Mouse (Mus musculus) naive thymus-derived CD4-positive, alpha-beta T cell, adult 2 months (primary cell): ENCODE results near the gene Hs2st1.

Source experiments
- DNase-seq: peaks from one replicate; pipeline ENCODE4 v3.0.0-alpha.2; 2011; ENCODE audit warnings: low read depth

The Hs2st1 gene

GRCm38 (mm10) chr3:144436076-144436475 lies 133.9 kb downstream of the Hs2st1 start:
- DNase-seq = no peak

DNA sequence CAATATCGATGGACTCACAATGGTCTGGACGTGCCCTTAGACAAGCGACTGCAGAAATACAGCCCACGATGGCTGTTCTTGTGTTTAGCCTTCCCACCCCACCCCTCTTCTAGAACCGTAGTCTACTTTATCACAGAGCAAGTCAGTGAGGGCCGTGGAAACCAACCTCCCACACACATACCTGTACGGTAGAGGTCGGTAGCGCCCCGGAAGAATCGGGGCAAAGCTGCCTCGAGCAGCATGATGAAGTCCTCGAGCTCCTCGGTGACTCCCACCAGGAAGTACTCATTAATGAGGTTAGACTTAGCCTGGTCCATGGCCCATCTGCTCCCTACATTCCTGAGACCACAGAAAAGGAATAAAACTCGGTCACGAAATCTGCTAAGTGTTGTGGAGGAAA lies 134.7 kb downstream of the Hs2st1 start:
- DNase-seq = no peak

GRCm38 (mm10) chr3:144434276-144434675 lies 135.7 kb downstream of the Hs2st1 start:
- no peak for DNase-seq

DNA sequence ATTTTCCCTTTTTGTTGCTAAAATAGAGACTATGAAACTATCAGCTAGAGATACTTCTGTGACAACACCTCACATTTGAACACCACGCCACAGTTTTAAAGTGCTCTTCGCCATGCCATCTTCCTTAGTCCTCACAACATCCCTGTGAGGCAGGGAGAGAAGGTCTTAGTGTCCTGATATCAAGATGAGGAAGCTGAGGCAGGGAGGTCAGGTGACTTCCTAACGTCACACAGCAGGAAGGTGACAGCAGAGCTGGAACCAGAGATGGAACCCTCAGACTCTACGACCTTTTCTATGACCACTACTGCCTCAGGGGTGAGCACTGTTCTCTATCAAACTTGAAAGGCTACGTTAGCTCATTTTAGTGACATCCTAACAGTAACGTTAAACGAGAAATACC lies 136.9 kb downstream of the Hs2st1 start:
- no peak for DNase-seq

- peak; percentile 16 for DNase-seq
Observed at GRCm38 (mm10) chr3:144432143-144432577, 137.8 kb downstream of the Hs2st1 start.

DNA sequence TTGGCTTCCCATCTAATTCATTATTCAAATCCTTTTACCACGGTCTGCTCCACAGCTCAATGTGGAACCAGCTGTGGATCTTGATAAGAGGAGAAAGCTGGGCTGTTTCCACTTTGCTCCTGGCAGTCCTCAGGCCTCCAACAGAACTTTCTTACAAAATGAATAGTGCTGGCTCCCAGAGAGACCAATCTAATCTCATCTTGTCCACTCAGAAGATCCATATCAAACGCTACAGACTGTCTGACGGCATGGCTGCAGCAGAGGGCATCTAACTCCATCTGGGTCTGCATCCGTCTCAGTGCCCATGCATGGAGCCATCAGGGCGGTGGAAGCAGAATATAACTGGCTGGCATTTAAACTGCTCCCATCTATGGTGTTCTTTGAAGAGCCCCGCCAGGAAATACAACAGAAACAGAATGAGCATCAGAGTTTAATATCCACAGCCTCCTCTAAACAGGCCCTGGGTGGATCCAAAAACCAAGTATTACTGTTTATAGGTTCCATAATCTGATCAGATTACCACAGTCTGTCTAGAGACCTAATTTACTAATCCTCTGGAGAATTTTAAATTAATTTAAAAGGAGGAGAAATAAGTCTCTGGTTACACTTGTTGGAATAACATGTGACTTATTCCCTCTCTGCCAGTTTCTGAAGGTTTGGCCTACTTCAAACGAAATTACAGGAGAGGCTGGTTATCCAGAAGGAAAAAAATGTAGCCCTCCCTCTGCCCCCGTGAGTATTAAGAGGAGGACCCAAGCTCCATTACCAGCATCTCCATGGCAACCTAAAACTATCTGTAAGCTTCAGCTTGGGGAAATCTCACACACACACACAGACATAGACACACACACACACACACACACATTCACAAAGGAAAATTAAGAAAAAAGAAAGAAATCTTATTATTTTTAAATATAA lies 141.2 kb downstream of the Hs2st1 start:
- no peak for DNase-seq

GRCm38 (mm10) chr3:144425041-144425448 lies 144.9 kb downstream of the Hs2st1 start:
- DNase-seq = no peak

DNA sequence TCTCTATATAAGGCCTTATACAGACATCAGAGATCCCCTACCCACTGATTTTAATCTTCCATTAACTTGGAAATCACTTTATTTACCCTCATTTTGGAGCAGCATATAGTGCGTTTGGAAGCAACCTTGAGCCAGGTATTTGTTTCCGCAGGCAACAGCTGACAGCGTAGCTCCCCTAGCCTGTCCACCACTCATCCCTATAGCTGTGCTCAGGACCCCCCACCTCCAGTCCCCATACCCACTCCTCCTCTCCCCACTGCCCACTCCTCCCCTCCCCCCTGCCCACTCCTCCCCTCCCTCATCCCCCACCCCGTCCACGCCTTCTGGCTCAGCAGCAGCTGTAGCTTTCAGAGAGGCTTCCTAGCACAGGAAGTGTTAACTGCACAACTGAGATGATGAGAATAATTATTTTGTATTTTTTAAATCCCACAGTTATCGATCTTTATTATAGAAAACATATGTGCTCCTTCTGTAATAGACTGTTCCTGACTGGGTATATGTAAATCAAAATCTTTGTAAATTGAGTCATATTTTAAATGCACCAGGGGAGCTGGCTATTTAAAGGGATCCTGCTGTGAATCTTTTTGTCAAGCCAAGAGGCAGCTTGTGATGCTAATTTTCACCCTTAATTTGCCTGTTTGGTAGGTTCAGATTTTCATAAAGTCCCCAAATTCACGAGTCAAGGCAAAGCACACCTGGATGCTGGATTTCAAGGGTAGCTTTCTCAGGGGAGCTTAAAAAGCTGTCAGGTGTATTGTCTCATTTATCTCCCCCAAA lies 148.4 kb downstream of the Hs2st1 start:
- no peak for DNase-seq

DNA sequence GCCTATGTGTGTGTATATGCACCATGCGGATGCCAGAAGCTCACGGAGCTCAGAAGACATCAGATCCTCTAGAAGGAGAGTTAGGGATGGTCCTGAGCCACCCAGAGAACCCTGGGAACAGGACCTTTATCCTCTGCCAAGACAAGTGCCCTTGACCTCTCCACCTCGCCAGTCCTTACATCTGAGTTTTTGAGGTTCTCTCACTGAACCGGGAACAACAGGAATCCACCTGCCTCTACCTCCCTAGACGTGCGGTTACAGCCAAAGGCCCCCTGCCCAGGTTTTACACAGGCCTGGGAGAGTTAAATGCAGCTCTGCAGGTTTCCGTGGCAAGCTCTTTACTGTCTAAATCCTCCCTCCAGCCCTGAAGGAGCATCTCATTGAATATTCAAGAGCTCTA lies 156.2 kb downstream of the Hs2st1 start:
- no peak for DNase-seq

DNA sequence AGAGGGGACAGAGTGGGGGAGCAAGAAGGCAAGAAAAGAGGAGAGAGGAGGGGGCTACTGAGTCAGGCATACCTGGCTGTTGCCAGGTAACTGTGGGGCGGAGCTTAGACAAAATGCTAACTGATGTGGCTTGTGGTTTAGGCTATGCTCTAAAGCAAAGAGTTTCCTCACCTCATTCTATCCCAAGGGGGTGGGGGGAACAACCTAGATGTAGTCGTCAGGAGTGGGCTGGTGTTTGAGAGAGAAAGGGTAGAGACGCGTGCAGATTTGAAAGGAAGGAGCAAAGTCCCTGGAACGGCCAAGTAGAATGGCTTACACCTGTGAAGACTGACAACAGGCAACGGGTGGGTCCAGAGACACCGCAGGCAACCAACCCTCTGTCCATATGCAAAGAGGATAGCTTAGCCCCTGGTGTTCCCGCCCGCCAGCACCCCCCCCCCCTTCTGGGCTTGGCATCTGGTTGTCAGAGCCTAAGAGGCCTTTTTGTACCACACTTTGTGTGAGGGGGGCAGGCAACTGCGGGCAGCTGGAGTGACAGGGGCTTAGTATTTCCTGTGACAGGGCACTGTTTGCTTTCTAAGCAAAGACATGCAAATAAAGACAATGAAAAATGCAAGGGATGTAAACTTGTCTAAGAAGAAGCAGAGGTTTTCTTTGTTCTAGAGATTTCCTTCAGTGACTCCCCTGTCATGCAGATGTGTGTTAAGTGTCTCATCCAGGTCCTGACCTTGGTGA lies 157.3 kb downstream of the Hs2st1 start:
- peak; percentile 87 for DNase-seq

GRCm38 (mm10) chr3:144411650-144412278 lies 158.2 kb downstream of the Hs2st1 start:
- peak; percentile 44 for DNase-seq

DNA sequence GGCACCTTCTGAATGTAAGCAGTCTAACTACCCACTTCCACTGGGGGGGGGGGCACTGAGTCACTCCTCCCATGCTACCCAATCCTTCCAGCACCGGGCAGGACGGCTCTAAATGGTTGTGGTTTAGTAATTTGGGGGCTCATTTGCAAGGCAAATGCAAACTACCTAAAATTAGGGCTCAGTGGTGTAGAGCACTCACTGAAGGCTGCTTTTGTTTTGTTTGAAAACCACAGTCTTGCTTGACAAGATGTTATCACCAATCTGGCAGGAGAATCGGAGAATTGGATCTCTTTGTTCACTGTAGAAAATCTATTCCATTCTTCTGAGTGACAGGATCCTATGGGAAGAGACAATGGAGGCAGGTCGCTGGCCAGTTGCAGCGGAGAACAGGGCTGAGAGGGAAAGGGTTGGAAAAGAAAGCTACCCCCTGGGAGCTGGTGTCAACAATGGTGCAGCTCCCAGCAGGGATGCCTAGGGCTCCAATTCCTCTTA lies 158.9 kb downstream of the Hs2st1 start:
- peak; percentile 35 for DNase-seq

DNA sequence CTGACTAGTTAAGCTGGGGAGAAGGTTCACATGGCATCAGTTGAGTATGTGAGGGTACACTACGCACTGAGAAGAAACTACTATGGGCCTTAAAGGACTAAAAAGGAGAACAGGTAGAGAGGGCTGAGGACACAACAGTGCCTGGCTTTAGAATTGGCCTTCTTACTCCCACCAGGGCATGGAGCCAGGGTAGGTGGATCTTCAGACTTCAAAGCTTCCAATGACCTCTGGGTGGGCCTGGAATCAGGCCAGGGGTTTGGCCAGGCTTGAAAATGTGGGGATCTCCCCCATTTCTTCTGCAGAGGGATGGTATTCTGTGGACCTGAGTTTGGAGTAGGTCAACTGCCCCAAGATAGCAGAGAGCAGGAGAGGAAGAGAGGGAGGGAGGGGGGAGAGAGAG lies 161.0 kb downstream of the Hs2st1 start:
- DNase-seq = no peak

DNA sequence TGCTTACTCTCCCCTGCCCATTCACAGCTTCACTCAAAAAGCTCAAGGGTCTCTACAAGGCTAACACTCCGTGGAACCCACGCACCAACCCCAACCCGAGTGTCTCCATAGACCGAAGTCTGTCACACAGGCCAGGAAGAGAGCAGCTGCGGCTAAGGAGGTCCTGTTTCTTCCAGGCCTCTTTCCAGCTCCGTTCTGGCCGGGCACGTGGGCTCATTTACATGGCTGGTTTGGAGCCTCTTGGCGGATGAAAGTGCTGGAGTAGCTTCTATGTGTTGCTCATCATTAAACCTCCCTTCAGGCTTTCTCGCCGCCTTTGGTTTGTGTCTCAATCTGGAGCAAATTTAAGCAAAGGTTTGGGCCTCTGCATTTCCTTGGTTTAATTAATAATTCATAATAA lies 164.7 kb downstream of the Hs2st1 start:
- DNase-seq = no peak

DNA sequence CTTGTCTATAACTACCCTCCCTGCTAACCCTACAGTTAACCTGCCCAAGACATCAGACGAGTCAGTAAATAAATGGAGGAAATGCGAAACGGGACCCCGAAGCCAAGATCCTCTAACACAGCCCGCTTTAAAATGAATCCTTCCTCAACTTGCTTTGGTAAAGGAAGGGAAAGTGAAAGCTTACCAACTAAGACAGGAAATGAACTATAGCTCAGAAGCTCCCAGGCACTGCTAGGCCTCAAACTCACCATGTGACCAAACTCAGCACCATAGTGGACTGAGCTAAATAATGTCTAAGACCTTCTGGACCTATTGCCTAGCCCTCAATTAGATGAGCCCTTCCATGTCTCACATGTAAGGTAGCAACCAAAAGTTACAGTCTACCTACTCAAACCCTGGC lies 168.7 kb downstream of the Hs2st1 start:
- peak; percentile 72 for DNase-seq

DNA sequence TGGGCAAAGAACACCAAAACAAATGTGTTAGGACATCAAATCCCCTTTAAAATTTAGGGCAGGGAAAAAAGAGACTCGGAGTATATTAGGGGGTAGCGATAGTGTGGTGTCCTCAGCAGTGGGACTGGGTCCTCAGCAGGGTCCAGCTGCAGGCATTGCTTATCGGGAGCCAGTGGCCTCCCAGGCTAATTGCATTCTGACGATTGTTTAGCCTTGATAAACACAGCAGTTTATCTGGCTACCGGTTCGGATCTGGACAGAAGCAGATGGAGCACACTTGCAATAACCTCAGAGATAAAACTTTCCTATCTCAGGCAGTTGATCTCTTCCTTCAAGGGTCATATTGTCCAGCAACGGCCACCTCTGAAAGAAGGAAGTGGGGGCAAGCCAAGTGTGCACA lies 169.1 kb downstream of the Hs2st1 start:
- no peak for DNase-seq

DNA sequence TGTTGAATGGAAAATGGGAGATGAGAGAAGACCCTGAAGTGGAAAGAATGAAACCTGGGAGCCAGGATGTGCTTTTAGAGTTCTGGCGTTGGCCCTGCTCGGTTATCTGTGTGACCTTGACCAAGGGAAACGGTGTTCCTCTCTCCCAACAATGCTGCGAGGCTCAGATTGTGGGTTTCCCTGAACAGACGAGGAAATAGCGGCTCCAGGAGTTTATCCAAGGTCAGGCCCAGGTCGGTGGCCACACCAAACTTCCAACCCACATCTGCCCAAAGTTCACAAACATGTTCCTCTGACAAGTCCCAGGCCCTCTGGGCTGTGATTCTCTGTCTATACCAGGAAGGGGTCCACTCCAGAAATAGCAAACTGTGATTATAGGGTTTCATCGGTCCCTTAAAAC lies 169.6 kb downstream of the Hs2st1 start:
- DNase-seq = no peak

DNA sequence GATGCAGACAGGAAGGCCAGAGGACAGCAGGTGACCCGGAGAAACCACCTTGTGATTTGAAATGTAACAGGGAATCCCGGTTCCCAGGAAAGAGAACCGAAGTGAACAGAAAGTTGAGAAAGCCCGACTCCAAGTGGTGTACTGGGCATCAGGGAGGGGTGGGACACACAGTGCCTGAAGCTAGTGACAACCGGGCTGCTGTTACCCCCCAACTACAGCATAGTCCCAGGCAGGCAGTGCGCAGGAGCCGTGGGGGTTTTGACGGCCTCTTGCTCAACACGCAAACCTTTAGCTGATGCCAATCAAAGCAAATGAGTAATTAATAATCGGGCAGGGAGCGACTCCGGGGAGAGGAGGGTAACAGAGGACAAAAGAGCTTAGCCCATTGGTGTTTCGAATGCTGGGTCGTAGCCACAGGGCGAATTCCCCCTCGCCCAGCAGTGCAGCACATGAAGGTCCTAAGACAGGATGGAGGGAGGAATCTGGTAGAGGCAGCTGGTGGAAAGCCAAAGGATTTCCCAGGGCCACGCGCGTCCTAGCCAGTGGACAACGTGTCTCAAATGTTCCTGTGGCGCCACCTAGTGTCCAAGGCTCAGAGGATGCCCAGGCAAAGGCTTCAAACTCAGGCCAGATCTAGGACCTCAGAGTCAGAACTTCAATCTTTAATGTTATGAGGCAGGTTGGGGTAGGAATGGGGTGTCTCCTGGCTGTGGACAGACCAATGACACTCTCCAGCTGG lies 170.5 kb downstream of the Hs2st1 start:
- peak; percentile 84 for DNase-seq

GRCm38 (mm10) chr3:144398166-144398565 lies 171.8 kb downstream of the Hs2st1 start:
- no peak for DNase-seq

GRCm38 (mm10) chr3:144396478-144396877 lies 173.5 kb downstream of the Hs2st1 start:
- no peak for DNase-seq

DNA sequence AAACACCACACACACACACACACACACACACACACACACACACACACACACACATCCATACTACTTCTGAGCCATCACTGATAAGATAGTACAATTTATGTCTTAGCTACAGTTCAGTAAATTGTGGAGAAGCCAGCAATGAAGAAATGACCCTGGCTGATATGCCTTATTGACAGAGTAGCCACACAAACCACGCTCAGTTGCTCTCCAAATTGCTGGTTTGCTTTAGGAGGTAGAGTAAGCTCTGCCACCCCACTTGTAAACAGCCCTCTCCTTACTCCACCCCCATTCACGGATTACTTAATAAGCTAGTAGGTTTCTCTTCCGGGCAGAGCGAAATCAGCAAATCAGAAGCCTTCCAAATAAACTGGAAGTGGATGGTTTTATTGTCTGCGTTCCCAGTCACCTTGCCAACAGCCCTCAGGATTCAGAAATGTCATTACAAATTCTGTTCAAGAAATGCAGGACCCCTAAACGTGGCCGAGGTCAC lies 175.5 kb downstream of the Hs2st1 start:
- no peak for DNase-seq
